Mouse (Mus musculus): ENCODE results near the gene Glipr1l1. TPM values are rescaled to one million over a fixed set of nuclear protein-coding genes. Genes with fewer than 3 reads are reported as not detected.
"Not testable (repeated sequence)": the region's sequence is repeated elsewhere in the genome, so short reads cannot be mapped to it uniquely, and the experiment has no call there.

Gene Glipr1l1
- not detected in 2 replicates for polyA plus RNA-seq (2012; rRNA removed)

- TF ChIP-seq POLR2A (IDR thresholded peaks at IDR 0.05; ENCODE audit: borderline replicate concordance, extremely low read depth, insufficient read depth, insufficient read length, poor library complexity, severe bottlenecking): no peak
- peak; percentile 67 for TF ChIP-seq CTCF (IDR thresholded peaks at IDR 0.05; ENCODE audit: borderline replicate concordance, extremely low read depth, insufficient read depth, insufficient read length)
- peak; percentile 96 for DNase-seq (ENCODE audit: low read depth)
These were observed at the start of gene Glipr1l1 for GRCm38 (mm10) chr10:112059702-112060582. TSS of gene Glipr1l1 (plus strand) at chr10:112060189.

- no peak for TF ChIP-seq POLR2A (IDR thresholded peaks at IDR 0.05; ENCODE audit: borderline replicate concordance, extremely low read depth, insufficient read depth, insufficient read length, poor library complexity, severe bottlenecking)
- TF ChIP-seq CTCF (IDR thresholded peaks at IDR 0.05; ENCODE audit: borderline replicate concordance, extremely low read depth, insufficient read depth, insufficient read length): no peak
These were observed 36.4 kb upstream of the Glipr1l1 start for GRCm38 (mm10) chr10:112023585-112023984.

GRCm38 (mm10) chr10:112028689-112029088 is 31.3 kb upstream of the Glipr1l1 start:
- DNase-seq (ENCODE audit: low read depth): not testable (repeated sequence)

More at GRCm38 (mm10) chr10:112023585-112023984, 36.4 kb upstream of the Glipr1l1 start:
- no peak for DNase-seq (ENCODE audit: low read depth)

GRCm38 (mm10) chr10:112043523-112043922 is 16.5 kb upstream of the Glipr1l1 start:
- DNase-seq (ENCODE audit: low read depth): not testable (repeated sequence)

- peak; percentile 25 for DNase-seq (ENCODE audit: low read depth)
These were observed 15.7 kb upstream of the Glipr1l1 start for GRCm38 (mm10) chr10:112044283-112044682.

- TF ChIP-seq CTCF (IDR thresholded peaks at IDR 0.05; ENCODE audit: borderline replicate concordance, extremely low read depth, insufficient read depth, insufficient read length) (no peak), POLR2A (IDR thresholded peaks at IDR 0.05; ENCODE audit: borderline replicate concordance, extremely low read depth, insufficient read depth, insufficient read length, poor library complexity, severe bottlenecking) (no peak)
- DNase-seq (ENCODE audit: low read depth): no peak
These were observed 8.8 kb upstream of the Glipr1l1 start for GRCm38 (mm10) chr10:112051220-112051619.

- DNase-seq (ENCODE audit: low read depth): peak; percentile 61
These were observed 8.0 kb upstream of the Glipr1l1 start for GRCm38 (mm10) chr10:112051956-112052355.

GRCm38 (mm10) chr10:112060583-112060934 is 570 bp downstream of the Glipr1l1 start:
- DNase-seq (ENCODE audit: low read depth): not testable (repeated sequence)

GRCm38 (mm10) chr10:112080044-112080443 is 20.1 kb downstream of the Glipr1l1 start:
- DNase-seq (ENCODE audit: low read depth): no peak
- no peak for TF ChIP-seq CTCF (IDR thresholded peaks at IDR 0.05; ENCODE audit: borderline replicate concordance, extremely low read depth, insufficient read depth, insufficient read length)
- TF ChIP-seq POLR2A (IDR thresholded peaks at IDR 0.05; ENCODE audit: borderline replicate concordance, extremely low read depth, insufficient read depth, insufficient read length, poor library complexity, severe bottlenecking): no peak

GRCm38 (mm10) chr10:112083157-112083556 is 23.2 kb downstream of the Glipr1l1 start, which contains the start of gene Glipr1l2:
TSS of gene Glipr1l2 (plus strand) at chr10:112083354.
- TF ChIP-seq CTCF (IDR thresholded peaks at IDR 0.05; ENCODE audit: borderline replicate concordance, extremely low read depth, insufficient read depth, insufficient read length): no peak
- DNase-seq (ENCODE audit: low read depth): no peak

- DNase-seq (ENCODE audit: low read depth): peak; percentile 31
- peak; percentile 62; the same call in 1 of the 2 replicates for TF ChIP-seq CTCF (IDR thresholded peaks at IDR 0.05; ENCODE audit: borderline replicate concordance, extremely low read depth, insufficient read depth, insufficient read length)
These were observed 45.8 kb downstream of the Glipr1l1 start for GRCm38 (mm10) chr10:112105785-112106184.

- TF ChIP-seq CTCF (IDR thresholded peaks at IDR 0.05; ENCODE audit: borderline replicate concordance, extremely low read depth, insufficient read depth, insufficient read length) (no peak), POLR2A (IDR thresholded peaks at IDR 0.05; ENCODE audit: borderline replicate concordance, extremely low read depth, insufficient read depth, insufficient read length, poor library complexity, severe bottlenecking) (no peak)
- DNase-seq (ENCODE audit: low read depth): no peak
These were observed 50.4 kb downstream of the Glipr1l1 start for GRCm38 (mm10) chr10:112110401-112110800.

GRCm38 (mm10) chr10:112125090-112125489 is 65.1 kb downstream of the Glipr1l1 start:
- peak; percentile 31 for DNase-seq (ENCODE audit: low read depth)

GRCm38 (mm10) chr10:112127682-112128230 is 67.8 kb downstream of the Glipr1l1 start:
- peak; percentile 61 for DNase-seq (ENCODE audit: low read depth)

Other genes with a start within 250 kb of the Glipr1l1 start
- gene Krr1, start 87.5 kb upstream of the Glipr1l1 start, polyA plus RNA-seq (2012; rRNA removed): 24.9 and 29.9 TPM in 2 replicates
- gene Glipr1, start 57.6 kb upstream of the Glipr1l1 start, polyA plus RNA-seq (2012; rRNA removed): 0.68 and 0.79 TPM in 2 replicates
- gene Glipr1l2, start 23.2 kb downstream of the Glipr1l1 start, polyA plus RNA-seq (2012; rRNA removed): not detected in 2 replicates
- 0.10 and 0.24 TPM in 2 replicates for gene Glipr1l3, start 100.1 kb downstream of the Glipr1l1 start, polyA plus RNA-seq (2012; rRNA removed)
- gene Caps2, start 103.4 kb downstream of the Glipr1l1 start, polyA plus RNA-seq (2012; rRNA removed): 0.32 and 0.53 TPM in 2 replicates
- gene Kcnc2, start 210.9 kb downstream of the Glipr1l1 start, polyA plus RNA-seq (2012; rRNA removed): 7.3 and 7.6 TPM in 2 replicates

All from brain, embryonic 14.5 days (tissue).